Mouse (Mus musculus) left cerebral cortex, adult 9 months (tissue): ENCODE results near the gene Sf3b2.
A peak's percentile ranks its signal among the peaks of the same experiment; 100 is the strongest.
"Not testable (repeated sequence)": the region's sequence is repeated elsewhere in the genome, so short reads cannot be mapped to it uniquely, and the experiment has no call there.

Experiments used
- DNase-seq, 2 experiments: peaks; one replicate each; pipeline ENCODE4 v3.0.0; 2022; ENCODE audit warnings: low spot score in 2 of 2

Gene Sf3b2

DNA sequence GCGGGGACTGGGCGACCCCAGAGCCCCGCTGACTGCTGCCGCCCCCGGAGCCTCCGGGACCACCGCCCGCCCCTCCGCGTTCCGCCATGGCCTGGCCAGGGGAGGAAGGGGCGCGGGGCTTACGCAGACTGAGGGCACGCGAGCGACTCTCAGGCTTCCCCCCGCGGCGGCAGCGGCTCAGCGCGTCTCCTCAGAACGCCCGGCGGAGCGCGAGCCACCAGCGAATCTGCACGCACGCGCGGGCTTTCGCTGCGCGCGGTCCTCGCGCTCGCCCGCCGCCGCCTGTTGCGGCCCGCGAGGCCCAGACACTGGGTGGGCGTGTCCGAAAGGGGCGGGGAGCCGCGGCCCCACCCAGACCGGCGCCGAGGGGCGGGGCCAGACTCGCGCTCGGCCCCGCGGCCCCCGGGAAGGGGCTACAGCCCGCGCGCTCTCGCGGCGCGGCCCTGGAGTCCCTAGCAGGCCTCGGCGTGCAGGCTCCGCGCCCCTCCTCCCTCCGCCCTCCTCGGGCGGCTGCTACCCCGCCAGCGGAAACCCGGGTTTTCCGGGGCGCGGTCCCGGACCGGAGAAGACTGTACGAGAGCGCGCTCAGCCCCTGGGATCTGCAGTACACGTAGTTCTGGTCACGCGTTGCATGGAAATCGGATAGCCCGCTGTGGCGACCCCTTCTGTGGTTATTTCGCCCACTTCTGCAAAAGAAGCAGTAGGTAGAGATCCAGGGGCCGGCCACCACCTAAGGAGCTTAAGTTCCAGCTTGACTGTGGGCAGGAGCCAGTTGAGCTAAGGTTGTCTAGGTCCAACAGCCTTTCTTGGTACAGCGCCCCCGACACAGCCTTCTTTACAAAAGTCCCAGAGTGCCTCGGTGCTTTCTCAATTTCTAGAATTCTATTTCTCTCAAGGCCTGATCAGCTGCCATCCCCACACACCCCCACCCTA lies 22.2 kb downstream of the Sf3b2 start, which contains the start of gene Pacs1:
Pacs1 (minus strand) TSS at position 319 of the 933 bp plus-strand sequence.
- peak; percentile 61 to 78 for DNase-seq

DNA sequence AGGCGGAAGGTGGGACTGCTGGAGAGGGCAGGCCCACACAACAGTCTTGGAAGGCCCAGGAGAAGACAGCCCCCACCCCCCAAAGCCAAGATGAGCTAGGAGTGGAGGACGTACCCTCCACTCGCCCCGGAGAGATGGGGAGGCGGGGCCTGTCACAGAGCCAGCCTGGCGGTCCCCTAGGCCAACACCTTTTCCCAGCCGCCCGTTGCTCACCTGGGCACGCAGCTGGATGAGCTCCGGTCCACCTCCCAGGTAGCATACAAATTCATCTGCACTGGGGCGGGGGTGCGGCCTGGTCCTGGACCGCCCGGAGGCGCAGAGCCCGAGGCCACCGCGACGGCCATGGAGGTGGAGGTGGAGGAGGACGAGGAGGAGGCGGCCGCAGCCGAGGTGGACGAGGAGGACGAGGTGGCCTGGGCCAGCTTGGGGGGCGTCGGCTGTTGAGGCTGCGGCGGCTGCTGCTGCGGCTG lies 22.9 kb downstream of the Sf3b2 start:
- peak in 1 of 2 experiments; percentile 15 for DNase-seq

DNA sequence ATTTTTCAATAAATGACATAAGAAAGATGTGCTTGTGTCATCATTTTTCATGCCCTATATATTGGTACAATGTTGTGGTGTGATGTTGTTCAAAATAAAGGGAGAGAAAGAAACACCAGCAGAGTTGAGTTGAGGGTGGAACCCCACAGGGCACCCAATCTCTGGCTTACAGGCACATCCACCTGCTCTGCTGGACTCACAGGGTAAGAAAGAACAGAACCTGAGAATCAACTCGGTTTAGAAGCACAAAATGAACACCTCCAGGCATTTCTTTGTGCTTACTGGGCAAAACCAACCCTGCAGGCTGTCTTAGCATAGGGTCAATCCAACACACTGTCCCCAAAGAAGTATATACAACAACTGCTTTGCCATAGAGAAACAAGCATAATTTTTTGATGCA lies 23.8 kb downstream of the Sf3b2 start:
- DNase-seq: no peak

DNA sequence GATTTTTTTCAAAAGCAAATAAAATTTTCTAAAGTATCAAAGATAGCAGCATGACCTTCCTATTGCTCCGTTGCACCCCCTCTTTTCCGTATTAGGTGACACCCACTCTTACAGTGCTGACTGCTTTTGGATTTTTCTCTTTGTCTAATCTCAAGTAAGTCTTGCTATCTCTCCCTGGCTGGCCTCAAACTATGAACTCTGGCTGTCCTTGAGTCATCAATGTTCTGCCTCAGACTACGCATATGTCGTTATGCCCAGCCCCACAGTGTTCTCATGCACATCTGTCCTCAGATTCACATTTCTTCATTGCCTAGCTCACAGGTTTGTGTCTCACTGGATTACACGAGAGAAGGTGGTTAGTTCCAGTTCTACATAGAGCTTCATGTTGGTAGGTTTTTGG lies 25.9 kb downstream of the Sf3b2 start:
- no peak for DNase-seq

DNA sequence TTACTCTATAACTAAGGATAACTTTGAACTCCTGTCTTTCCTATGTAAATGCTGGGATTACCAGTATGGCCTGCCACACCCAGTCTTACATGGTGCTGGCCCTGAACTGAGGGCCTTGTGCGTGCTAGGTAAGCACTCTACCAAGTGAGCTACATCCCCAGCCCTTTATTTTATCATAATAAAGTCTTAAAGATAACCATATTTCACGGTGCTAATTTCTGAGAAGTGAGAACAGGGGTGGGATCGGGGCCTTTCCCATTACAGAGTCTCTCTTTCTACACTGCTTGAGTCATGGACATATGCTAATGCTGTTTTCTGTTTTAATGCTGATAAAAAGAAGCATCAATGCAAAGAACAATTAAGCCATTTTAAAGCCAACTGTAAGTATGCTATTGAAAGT lies 26.4 kb downstream of the Sf3b2 start:
- no peak for DNase-seq

DNA sequence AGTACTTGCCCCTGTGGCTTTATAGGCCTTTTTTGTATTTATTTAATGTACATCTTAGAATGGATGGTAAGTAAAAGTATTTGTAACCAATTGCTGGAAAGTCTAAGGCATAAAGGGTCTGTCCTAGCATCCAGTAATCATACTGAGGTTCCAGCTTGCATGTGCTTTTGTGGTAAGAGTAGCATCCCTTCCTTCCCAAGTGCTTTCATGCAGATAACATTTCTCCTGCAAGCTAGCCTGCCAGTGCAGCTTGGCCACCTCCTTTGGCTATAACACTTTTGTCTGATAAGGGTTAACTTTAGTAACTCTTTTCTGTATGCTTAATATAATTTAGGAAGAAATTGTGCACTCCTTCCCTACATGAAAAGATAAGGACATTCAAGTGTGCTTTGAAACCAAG lies 27.2 kb downstream of the Sf3b2 start:
- DNase-seq: no peak

DNA sequence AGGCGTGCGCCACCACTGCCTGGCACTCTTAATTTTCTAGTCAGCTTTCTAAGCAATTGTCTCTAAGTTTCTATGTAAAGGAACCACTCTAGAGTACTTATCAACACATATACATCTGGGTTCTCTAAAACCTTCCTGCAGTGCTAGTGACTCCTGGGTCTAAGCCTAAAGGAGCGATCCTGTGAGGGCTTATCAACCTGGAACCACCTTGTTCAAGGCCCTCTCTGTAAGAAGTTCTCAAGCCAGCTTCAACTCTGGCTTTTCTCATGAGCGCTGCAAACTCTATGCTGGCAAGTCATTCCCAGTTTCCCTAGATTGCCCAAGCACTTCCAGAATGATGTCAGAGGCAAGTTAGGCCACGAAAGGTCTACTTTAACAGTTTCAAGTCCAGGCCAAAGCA lies 28.2 kb downstream of the Sf3b2 start:
- DNase-seq: no peak

DNA sequence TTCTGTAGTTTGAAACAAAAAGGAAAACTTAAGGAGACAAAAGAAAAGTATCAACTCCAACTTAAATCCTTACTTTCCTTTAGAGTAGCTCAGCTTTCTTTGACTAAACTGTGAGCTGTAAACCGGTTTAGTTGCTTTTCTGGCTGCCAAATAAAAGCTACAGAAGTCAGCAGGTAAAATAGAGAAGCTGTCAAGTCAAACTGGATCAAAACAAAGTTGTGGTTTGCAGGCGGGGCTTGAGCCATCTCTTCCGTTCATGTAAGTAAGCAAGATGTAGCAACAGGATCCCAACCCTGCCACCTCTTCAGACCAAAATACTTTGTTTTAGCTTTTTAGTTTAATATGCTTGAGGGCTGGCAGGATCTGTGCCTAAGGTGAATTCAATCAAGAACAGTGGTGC lies 38.1 kb downstream of the Sf3b2 start:
- DNase-seq: no peak

DNA sequence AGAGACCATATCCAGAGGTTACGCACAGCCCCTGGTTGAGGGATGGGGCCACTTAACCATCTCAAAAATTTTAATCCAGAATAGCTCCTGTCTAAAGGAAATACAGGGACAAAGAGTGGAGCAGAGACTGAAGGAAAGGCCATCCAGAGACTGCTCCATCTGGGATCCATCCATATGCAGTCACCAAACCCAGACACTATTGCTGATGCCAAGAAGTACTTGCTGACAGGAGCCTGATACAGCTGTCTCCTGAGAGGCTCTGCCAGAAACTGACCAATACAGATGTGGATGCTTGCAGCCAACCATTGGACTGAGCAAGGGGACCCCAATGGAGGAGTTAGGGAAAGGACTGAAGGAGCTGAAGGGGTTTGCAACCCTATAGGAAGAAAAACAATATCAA lies 58.3 kb downstream of the Sf3b2 start:
- DNase-seq: not testable (repeated sequence)

DNA sequence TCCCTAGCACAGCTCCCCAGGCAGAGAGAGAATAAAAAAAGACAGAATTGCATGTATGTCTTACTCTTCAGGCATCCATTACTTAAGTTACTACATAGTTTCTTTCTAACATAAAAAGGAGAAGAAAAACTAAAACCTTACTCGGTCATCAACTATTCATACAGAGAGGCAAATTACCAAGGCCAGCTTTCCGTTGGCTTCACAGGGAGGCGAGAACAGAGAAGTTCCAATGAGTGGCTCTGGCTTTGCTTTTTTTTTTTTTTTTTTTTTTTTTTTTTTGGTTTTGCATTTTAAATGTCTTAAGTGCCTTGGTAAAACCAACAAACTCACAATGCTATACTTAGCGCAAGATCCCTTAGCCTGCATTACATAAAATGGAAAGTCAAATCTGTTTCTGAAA lies 62.6 kb downstream of the Sf3b2 start:
- no peak for DNase-seq

DNA sequence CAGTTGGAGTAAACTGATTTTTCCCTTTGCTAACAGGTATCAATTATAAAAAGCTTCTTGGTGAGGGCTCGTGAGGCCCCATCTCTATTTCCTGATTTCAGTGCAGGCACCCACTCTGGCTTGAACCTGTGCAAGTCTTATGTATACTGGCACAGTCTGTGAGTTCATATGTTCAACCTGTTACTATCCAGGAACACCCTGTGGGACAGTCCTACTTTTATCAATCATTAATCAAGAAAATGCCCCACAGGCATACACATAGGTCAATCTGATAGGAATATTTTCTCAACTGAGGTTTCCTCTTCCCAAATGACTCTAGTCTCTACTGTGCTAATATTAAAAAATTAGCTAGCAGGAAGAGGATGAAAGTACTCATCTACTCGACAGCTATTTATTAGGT lies 65.1 kb downstream of the Sf3b2 start:
- DNase-seq: no peak

DNA sequence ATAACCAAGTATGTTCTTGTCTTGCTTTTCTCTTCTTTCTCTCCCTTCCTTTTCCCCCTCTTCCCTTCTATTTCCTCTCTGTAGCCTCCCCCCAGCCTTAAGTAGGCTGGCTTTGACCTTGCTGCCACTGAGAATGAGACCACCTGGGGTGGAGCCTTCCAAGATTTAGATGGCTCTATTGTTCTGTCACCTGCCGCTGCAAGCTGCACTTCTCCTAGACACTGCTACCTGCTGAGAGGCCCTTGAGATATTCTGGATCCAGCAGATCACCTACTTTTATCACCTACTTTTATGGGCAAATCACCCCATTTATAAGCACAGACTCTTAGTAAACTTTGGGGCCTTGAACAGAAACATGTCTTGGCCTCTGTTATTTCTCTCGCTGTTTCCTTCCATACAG lies 70.6 kb downstream of the Sf3b2 start:
- DNase-seq: no peak

DNA sequence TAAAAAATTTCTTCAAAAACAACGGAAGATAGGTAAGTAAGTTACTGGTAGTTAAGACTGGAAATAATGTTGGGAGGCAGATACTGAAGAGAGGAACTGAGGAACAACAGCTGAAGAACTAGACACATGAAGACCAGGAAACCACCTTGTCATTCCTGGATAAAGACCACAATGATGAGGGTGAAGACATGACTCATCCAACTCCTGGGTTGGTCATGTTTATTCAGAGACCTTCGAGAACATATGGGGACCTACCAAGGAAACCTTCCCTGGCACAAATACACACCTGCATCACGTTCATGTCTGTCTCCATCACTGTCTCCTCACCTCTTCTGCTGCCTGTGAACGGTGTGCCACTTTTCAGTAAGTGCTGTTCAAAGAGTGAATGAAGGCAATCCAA lies 71.2 kb downstream of the Sf3b2 start:
- no peak for DNase-seq
